Mouse (Mus musculus) yolk sac, embryonic 10.5 days (tissue): ENCODE measurements around the gene Spata31d1b.
"Not testable (repeated sequence)": the region's sequence is repeated elsewhere in the genome, so short reads cannot be mapped to it uniquely, and the experiment has no call there.

Source experiments
- DNase-seq: peaks from one replicate; pipeline ENCODE4 v3.0.0-alpha.2; 2017; ENCODE audit warnings: low spot score

Gene Spata31d1b

DNA sequence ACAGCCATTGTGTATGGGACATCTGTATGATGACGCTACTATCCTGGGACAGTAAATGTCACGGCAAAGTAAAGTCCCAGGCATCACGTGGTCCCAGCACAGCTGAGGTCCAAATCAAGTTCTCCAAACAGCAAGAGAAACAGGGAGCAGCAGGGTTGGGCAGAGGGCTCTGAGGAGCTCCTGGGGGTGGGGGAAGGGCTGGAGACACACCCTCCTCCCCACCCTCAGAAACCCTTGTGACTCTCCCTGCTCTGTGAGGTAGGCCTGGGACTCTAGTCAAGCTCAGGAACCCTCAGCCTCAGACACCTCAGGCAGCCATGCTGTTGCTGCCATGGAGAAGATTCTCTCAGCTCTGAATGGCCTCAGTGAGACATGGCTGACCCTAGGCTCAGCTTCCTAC lies at the start of gene Spata31d1b:
Gene Spata31d1b, plus strand, starts transcription at position 301 of the 400 bp plus-strand sequence.
- DNase-seq, result not testable (repeated sequence)

GRCm38 (mm10) chr13:59663939-59664712 lies 48.0 kb upstream of the Spata31d1b start:
- no peak for DNase-seq

DNA sequence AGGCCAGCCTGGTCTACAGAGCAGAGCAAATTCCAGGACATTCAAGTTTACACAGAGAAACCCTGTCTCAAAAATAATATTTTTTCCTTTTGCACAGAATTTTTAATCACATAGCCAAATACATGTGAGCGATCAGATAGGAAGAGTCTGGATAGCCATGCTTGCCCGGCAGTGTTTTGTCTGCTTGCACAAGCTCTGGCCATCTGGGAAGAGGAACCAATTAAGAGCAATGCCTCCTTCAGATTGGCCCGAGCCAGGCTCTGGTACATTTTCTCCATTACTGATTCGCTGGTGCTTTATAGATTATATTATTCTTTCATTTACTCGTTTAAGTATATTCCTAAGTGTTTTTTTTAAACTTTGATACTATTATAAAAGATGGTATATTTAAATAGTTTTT lies 44.3 kb upstream of the Spata31d1b start:
- no peak for DNase-seq

DNA sequence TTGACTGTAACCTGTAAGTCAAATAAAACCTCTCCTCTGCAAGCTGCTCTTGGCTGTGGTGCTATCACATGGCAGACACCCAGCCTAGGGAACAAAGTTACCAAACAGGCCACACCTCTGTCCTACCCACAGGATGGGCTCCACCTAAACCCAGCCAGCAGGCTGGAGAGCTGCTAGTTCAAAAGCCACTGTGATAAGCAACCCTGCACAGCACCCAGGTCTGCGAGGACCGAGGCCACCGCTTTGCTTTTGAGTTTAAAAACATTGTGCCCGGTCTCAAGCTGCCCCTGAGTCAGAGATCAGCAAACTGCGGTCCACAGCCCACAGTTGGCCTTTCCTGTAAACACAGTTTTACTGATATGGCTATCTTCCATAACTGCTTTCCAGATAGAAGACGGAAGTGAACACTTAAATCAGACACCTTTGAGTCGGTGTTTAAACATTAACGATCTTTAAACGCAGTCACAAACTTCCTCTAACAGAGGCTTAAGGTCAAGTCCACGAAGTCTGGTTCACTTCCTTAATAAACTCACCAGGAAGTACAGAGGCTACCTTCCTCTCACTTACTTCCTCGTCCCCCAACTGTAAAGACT lies 43.5 kb upstream of the Spata31d1b start:
- peak; percentile 82 for DNase-seq

DNA sequence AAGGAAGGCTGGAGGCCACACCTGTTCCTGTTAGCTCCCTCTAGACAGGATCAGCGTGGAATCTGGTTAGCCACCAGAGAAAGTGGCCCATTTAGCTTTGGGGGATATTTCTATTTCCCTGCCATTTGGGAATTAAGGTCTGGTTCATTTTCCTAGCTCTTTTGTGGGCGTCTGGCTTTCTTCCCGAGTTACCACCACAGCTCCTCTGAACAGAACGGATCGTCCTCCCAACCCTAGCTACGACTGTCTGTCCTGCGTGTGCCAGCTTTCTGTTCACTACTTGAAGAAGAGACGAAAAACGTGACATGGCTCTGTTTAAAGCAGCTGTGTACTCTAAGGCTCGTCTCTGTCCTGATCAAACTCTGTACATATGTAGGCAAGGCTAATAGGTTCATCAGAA lies 42.1 kb upstream of the Spata31d1b start:
- no peak for DNase-seq

- DNase-seq, result no peak
These were observed 40.6 kb upstream of the Spata31d1b start for GRCm38 (mm10) chr13:59671521-59671920.

DNA sequence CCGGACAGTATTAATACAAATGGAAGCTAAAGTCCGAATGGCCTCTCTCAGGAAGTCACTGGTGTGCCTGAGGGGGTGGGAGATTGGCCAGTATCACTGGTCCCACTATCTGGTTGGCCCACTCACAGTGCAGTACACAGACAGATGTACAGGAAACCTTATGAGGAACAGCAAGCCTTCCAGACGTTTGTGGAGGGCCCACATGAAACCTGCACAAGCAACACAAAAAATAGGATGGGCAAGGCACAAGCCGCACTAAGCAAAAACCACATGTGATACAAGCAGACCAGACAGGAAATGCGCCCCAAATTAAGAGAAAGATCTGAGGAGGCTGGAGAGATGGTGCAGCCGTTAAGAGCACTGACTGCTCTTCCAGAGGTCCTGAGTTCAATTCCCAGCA lies 39.8 kb upstream of the Spata31d1b start:
- DNase-seq, result no peak

GRCm38 (mm10) chr13:59673597-59673996 lies 38.5 kb upstream of the Spata31d1b start:
- DNase-seq, result no peak

- no peak for DNase-seq
These were observed 37.9 kb upstream of the Spata31d1b start for GRCm38 (mm10) chr13:59674215-59674614.

DNA sequence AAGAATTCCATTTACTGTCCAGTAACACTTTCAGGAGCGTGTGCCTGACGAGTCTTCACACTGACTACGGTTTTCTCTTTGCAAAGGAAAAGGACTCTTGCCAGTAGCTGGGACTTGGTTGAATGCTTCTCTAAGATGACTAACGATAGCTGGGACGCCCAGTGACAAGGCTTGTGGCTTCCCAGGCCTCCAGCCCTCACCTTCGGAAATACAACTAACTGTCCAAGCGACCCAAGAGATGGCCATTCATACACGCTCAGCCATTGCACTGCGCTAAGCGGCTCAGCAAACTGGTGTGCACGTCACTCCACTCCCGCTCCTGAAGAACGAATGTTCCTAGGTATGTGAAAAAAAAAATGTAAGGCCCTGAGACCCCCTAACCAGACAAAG lies 37.3 kb upstream of the Spata31d1b start:
- DNase-seq, result peak; percentile 49

- DNase-seq, result peak; percentile 83
These were observed 36.7 kb upstream of the Spata31d1b start, which contains the start of gene Golm1 for GRCm38 (mm10) chr13:59675151-59676011. Golm1 (minus strand) TSS chr13:59675811.

DNA sequence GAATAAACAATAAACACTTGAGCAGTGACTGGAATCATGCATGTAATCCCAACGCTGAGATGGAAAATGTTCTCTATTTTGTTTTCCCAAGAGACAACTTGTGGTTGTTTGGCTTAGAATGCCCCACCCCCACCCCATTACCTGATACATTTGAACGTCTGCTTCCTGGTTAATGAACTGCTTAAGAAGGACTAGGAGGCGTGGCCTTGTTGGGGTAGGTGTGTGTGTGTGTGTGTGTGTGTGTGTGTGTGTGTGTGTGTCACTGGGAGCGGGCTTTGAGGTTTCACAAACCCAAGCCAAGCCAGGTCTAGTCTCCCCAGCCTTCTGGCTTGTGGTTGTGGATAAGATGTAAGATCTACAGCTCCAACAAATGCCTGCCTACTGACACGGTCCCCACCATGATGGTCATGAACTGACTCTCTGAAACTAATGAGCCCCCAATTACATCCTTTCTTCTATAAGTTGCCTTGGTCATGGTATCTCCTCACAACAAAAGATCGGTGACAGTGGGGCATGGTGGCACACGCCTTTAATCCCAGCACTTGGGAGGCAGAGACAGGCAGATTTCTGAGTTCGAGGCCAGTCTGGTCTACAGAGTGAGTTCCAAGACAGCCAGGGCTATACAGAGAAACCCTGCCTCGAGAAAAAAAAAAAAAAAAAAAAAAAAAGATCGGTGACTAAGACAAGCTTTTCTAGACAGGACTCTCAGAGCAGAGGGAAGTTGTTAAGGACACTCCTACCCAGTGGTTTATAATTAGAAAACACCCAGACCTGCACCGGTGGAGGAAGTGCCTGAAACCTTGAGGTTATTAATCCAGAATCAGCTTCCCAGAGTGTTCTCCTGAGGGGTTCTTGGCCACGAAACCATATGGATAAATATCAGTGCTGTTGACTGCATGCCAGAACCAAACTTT lies 35.5 kb upstream of the Spata31d1b start:
- no peak for DNase-seq

DNA sequence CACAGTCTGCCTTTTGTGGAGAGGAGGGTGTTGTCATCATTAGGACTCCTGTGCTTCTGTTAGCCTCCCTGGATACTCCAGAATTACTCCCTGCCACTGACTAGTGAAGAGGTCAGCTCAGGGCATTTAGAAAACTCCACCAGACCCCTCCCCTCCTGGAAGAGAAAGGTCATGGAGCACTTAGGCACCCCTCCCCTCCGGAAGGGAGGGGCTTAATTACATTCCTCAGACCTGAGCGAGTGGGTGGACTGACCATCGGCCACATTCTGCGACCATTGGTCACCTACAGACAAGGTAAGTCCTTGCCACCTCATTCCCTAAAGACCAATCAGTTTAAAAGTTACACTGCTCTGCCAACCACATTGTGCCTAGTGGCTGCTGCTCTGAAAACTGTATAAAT lies 32.8 kb upstream of the Spata31d1b start:
- peak; percentile 41 for DNase-seq

DNA sequence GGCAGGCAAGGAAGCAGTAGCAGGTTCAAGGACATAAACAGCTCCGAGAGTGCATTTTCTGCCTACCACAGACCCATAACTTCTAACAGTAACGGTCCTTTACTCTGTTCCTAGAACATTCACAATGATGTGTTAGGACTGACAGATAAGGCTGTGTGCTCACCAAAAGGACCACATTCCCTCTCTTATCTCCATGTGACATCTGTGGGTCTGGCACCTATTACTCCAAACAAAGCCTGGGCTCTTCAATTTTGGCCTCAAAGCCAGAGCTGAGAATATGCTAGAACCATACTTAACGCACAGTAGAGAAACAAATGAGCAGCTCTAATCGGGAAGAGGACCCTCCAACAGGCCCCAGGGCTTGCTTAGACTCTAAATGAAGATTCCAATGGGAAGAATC lies 32.2 kb upstream of the Spata31d1b start:
- DNase-seq, result no peak

DNA sequence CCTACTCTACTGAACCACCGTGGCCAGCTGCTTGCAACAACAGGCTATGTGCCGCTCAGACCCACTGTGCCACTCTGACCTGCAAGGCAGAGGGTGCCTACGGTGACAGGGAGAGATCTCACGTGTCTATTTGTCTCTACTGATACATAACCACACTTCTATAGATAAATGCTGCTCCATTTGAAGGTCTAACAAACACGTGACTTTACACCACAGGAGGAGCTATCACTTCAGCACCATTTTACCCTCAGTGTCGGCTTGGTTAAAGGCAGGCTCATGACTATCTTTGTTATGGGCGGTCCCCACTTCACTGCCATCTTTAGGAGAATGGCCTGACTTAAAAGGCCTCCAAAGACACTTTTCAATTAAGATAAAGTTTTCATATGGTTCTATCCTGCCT lies 29.5 kb upstream of the Spata31d1b start:
- DNase-seq, result no peak

DNA sequence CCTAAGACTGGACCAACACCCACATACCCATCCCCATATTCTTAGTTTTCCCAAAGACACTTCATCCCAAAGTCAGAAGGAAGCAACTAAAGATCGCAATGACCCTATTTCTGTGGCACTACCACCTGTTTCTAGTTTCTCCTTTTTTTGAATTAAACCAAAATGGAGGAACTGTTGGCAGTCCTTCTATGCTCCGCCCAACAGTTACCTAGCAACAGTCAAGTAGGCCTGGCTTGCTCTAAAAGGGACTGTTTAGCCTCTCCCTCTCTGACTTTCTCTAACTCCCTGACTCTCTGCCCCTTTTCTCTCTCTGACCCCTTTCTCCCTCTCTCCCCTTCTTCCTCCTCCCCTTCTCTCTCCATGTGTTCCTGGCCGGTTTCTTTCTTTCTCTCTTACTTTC lies 26.8 kb upstream of the Spata31d1b start:
- no peak for DNase-seq

DNA sequence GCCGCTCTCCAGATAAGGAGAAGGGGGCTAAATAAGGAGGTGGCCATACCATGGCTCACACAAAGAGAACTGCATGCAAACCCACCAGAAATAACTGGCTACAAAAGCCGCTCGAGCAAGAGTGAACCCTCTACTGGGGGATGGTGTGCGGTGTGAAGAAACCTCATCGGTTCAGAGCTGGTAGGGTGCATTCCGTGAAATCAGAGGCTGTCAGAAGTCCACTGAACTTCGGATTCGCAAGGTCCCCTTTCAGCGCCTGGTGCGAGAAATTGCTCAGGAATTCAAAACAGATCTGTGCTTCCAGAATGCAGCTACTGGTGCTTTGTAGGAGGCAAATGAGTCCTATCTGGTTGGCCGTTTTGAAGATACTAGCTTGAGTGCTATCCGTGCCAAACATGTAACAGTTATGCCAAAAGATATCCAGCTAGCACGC lies 23.7 kb upstream of the Spata31d1b start:
- DNase-seq, result no peak

DNA sequence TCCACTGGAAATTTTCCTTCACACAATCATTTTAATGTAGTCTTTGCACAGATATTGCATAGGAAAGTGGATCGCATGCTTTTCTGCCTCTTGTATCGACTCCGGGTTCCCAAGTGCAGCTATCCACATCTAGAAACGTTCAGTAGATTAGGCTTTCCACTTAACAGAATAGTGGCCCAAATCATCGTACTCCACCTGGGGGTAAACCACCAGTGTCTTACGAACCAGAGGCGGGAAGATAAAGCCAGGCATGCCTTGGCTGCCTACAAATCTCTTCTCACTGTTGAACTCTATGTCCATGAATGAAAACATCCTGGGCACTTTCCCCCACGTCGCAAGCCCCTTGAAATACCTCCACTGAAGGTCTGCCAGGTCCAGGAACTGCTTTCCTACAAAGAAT lies 22.8 kb upstream of the Spata31d1b start:
- no peak for DNase-seq

DNA sequence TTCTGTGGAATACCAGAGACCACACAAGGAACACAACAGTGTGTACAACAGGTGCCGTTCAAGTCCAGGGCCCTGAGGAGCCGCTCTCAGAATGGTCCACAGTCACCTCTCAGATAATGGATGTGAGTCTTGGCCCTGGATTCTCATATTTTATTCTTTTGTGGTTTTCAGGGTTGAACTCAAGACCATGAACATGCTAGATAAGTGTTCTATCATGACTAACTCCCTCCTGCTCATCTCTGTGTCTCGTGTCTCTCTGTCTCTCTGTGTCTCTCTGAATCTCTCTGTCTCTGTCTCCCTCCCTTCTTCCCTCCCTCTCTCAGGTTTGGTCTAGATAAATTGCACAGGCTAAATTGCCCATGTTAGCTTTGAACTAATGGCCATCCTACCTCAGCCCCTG lies 22.2 kb upstream of the Spata31d1b start:
- DNase-seq, result no peak

DNA sequence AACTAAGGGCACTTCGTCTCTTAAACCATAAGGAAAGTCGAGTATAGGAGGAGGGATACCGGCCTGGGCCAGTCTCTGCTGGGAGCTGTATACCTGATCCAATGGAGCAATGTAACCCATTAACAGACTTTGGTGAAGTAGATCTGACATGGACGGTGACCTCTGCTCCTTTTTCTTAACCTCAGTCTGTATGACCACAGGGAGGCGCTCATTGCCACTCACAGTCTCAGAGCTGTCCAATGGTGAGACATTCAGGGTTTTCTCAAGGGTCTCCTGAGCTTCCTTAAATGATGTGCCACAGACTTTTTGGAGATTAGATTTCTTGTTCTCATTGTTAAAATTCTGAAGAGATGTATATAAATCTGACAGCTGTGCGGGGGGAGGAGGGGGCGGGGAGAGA lies 21.5 kb upstream of the Spata31d1b start:
- DNase-seq, result no peak

GRCm38 (mm10) chr13:59691478-59691877 lies 20.6 kb upstream of the Spata31d1b start:
- no peak for DNase-seq

DNA sequence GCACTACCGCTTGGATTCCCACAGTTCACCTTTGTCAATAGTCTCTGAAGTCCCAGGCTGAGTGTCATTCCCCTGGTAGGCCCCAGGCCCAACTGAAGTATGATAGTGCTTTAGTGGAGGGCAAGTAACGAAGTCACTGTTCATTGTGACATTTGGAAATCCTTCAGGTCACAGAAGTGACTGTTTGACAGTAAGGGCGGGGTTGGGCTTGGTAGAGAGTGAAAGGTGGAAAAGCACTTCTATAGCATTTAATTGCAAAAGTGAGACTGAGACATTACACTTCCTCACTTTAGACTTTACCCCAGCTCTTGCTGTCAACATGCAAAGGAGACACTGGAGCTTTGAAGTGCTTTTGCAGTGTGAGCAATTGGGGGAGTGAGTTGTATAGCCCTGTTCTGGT lies 18.1 kb upstream of the Spata31d1b start, which contains the start of gene 4921517D22Rik:
Gene 4921517D22Rik, minus strand, starts transcription at position 101 of the 400 bp plus-strand sequence.
- DNase-seq, result no peak
